Mouse (Mus musculus) hindbrain, embryonic 11.5 days (tissue): ENCODE results near the gene Cacna1a. TPM values are rescaled to one million over a fixed set of nuclear protein-coding genes. Genes with fewer than 3 reads are reported as not detected.

Experiments
- ATAC-seq: fragments of 200-750 bp; cut with Nextera tagmentation; 2 replicates; pipeline ENCODE4 v1.8.0; 2017; ENCODE audit warnings: mild to moderate bottlenecking, moderate TSS enrichment, moderate library complexity; ENCODE audit not compliant: low FRiP score
- DNase-seq: peaks from one replicate; pipeline ENCODE4 v3.0.0-alpha.2; 2015; ENCODE audit warnings: low spot score
- H3K27ac ChIP-seq: fragments of 300-500 bp; sonication (generic); 2 replicates; pipeline ENCODE4 v1.5.1; 2014; ENCODE audit warnings: mild to moderate bottlenecking, low read depth, low read length
- H3K27me3 ChIP-seq: fragments of 300-500 bp; sonication (generic); 2 replicates; pipeline ENCODE4 v1.6.1; 2014; ENCODE audit warnings: mild to moderate bottlenecking, low read length, moderate library complexity, mixed read lengths; ENCODE audit not compliant: control insufficient read depth, insufficient read depth
- H3K36me3 ChIP-seq: fragments of 300-500 bp; sonication (generic); 2 replicates; pipeline ENCODE4 v1.6.1; 2014; ENCODE audit warnings: mild to moderate bottlenecking, low read length, moderate library complexity, mixed read lengths; ENCODE audit not compliant: control insufficient read depth, insufficient read depth
- H3K4me1 ChIP-seq: fragments of 300-500 bp; sonication (generic); replicated peaks from 2 replicates; pipeline ENCODE4 v1.6.1; 2014; ENCODE audit warnings: low read length, mixed read lengths; ENCODE audit not compliant: control insufficient read depth, insufficient read depth
- H3K4me2 ChIP-seq: fragments of 300-500 bp; sonication (generic); replicated peaks from 2 replicates; pipeline ENCODE4 v1.6.1; 2014; ENCODE audit warnings: mild to moderate bottlenecking, low read depth, low read length
- H3K4me3 ChIP-seq: fragments of 300-500 bp; sonication (generic); 2 replicates; pipeline ENCODE4 v1.5.1; 2014; ENCODE audit warnings: low read depth, low read length
- H3K9ac ChIP-seq: fragments of 300-500 bp; sonication (generic); 2 replicates; pipeline ENCODE4 v1.6.1; 2014; ENCODE audit warnings: low read depth, low read length
- H3K9me3 ChIP-seq: fragments of 300-500 bp; sonication (generic); 2 replicates; pipeline ENCODE4 v1.6.1; 2016; ENCODE audit warnings: low read length; ENCODE audit not compliant: control insufficient read depth
- WGBS: fragments of 180-500 bp; shearing (Covaris S2); extraction: QIAGEN DNeasy Blood & Tissue Kit; methylation state at CpG from one replicate; pipeline ENCODE4 v1.1.7; 2014; 5-methylcytosine and 5-hydroxymethylcytosine counted together
- polyA plus RNA-seq: library from polyadenylated mRNA; unstranded; fragments of >200 nt; fragmentation: Nextera tagmentation; extraction: Ambion mirVana; gene quantifications from 2 replicates; pipeline ENCODE4 v1.2.1, GENCODE M21; 2014

Gene Cacna1a
- polyA plus RNA-seq, 1 experiment from 2014 or later: 10.4 TPM

DNA sequence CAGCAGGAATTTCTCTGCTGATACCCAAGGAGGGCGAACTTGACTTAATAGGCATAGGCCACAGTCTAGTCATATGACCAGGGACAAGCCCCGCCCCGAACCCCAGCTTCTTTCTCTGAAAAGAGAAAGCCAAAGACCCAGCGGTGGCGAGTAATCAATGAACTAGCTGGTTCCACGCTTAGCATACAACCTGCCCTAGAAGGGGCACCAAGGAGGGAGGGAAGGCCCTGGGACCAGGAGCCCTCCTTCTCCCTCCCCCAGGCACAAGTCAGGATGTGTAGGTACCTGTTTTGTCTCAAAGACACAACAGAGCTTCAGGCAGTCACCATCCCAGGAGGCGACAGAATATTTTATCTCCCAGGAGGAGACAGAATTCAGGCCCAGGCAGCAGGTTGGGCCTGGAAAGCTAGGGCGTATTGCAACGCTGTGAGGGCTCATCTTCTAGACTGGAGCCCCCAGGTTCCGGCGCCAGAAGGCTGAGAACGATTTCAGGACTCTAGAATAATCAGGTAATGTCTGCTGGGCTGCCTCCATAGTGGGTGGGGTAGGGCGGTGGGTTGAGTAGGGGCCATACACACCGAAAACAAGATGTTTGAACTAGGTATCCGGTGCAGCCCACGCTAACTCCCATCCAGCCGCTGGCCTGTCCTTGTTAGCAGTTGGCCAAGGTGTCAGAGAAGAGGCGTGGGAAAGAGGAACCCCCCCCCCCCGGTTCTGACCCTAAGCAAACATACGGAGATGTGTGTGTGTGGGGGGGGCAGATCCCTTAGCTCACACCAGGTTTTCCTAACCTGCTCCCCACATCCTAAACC, 298.2 kb downstream of the Cacna1a start, which contains the start of gene Trmt1:
Gene Trmt1, plus strand, starts transcription at position 117 of the 812 bp plus-strand sequence.
- ATAC-seq: 0 out of 2 replicates have a peak, but pooled peaks have one; percentile 8
- peak within 1 kb of the TSS; percentile 86 for H3K9ac ChIP-seq
- peak within 1 kb of the TSS; percentile 84 for H3K27ac ChIP-seq
- 0 out of 2 replicates have a peak, but pooled peaks cover 2% of the 10 kb centered on the region for H3K4me1 ChIP-seq
- no peaks in the 10 kb centered on the region; the same call in 1 of the 2 replicates for H3K36me3 ChIP-seq
- no peaks in the 10 kb centered on the region for H3K27me3 ChIP-seq
- WGBS: 10% methylated on average over 20 of the region's 20 CpGs
- DNase-seq: peak; percentile 42
- H3K4me2 ChIP-seq: peak within 1 kb of the TSS; percentile 79
- peak within 1 kb of the TSS; percentile 76 for H3K4me3 ChIP-seq
- no peaks in the 10 kb centered on the region for H3K9me3 ChIP-seq

DNA sequence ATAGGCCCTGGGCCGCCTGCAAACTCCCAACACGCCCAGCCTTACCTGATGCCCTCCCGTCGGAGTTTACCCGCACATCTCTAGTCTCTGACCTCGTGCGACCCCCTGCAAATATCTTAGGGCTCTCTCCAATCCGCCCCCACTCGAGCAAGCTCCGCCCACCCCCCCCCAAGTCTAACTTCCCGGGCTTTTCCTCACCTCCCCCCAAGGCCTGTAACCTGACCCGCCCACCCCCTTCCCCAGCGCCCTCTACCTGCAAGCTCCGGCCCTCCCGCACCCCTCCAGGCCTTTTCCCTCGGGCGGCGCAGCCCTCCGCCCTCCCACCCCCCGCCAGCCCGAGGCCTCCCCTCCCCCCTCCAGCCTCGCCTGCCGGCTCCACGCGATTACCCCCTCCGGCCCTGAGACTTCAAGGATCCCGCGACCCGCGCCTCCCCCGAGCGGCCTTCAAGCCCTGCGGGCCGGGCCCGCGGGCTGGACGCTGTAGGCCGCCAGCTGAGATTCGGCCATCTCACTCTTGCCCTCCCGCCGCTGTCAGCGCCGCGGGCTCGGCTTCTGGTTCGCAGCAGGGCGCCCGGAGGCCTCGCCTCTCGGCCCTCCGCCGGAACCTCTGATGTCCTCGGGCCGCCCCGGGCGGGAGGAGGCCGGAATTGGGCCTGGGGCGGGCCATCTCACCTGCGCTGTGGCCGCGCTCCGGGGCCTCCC, 298.9 kb downstream of the Cacna1a start:
- Histone ChIP-seq H3K4me2 (peak overlapping the region; percentile 79), H3K9me3 (no peaks in the 10 kb centered on the region), H3K36me3 (no peaks in the 10 kb centered on the region; the same call in 1 of the 2 replicates), H3K4me1 (0 out of 2 replicates have a peak, but pooled peaks cover 2% of the 10 kb centered on the region), H3K9ac (peak overlapping the region; percentile 86), H3K4me3 (peak overlapping the region; percentile 76), H3K27me3 (no peaks in the 10 kb centered on the region), H3K27ac (peak overlapping the region; percentile 84)
- ATAC-seq: peak; percentile 57
- 0% methylated on average over 40 of the region's 62 CpGs for WGBS
- DNase-seq: peak; percentile 67

GRCm38 (mm10) chr8:84687705-84688100, 299.5 kb downstream of the Cacna1a start, which contains the start of gene Nacc1:
Nacc1 (minus strand) TSS chr8:84687862.
- H3K9me3 ChIP-seq: no peaks in the 10 kb centered on the region
- peak; percentile 77 for ATAC-seq
- peak within 1 kb of the TSS; percentile 84 for H3K27ac ChIP-seq
- H3K27me3 ChIP-seq: no peaks in the 10 kb centered on the region
- H3K4me3 ChIP-seq: peak within 1 kb of the TSS; percentile 76
- DNase-seq: peak; percentile 92
- H3K4me1 ChIP-seq: 0 out of 2 replicates have a peak, but pooled peaks cover 2% of the 10 kb centered on the region
- WGBS: under 1% methylated on average over 33 of the region's 37 CpGs
- H3K9ac ChIP-seq: peak within 1 kb of the TSS; percentile 86
- H3K4me2 ChIP-seq: peak within 1 kb of the TSS; percentile 79
- H3K36me3 ChIP-seq: no peaks in the 10 kb centered on the region

- Histone ChIP-seq H3K4me1 (0 out of 2 replicates have a peak, but pooled peaks cover 2% of the 10 kb centered on the region), H3K36me3 (no peaks in the 10 kb centered on the region), H3K9me3 (no peaks in the 10 kb centered on the region), H3K9ac (peak overlapping the region; percentile 77), H3K27me3 (no peaks in the 10 kb centered on the region), H3K27ac (no peak overlapping the region), H3K4me3 (peak overlapping the region; percentile 63), H3K4me2 (peak overlapping the region; percentile 93)
- DNase-seq (peak; percentile 87), ATAC-seq (peak; percentile 86)
- under 1% methylated on average over 47 of the region's 47 CpGs for WGBS
Measured at GRCm38 (mm10) chr8:84689091-84689915, 301.1 kb downstream of the Cacna1a start.

Other genes starting within 250 kb of the Cacna1a start
- 8.5 and 8.8 TPM in 2 replicates for gene Cc2d1a, start 240.5 kb upstream of the Cacna1a start, polyA plus RNA-seq
- gene 4930432K21Rik, start 240.4 kb upstream of the Cacna1a start, polyA plus RNA-seq: 0.57 and 0.88 TPM in 2 replicates
- gene Nanos3, start 203.2 kb upstream of the Cacna1a start, polyA plus RNA-seq: 4.5 and 5.6 TPM in 2 replicates
- 22.5 and 26.1 TPM in 2 replicates for gene Zswim4, start 151.4 kb upstream of the Cacna1a start, polyA plus RNA-seq
- gene D8Ertd738e, start 138.7 kb upstream of the Cacna1a start, polyA plus RNA-seq: 298 and 313 TPM in 2 replicates
- gene Mri1, start 131.1 kb upstream of the Cacna1a start, polyA plus RNA-seq: 49.8 and 51.2 TPM in 2 replicates
- gene Ccdc130, start 118.1 kb upstream of the Cacna1a start, polyA plus RNA-seq: 21.3 and 27.4 TPM in 2 replicates